Mouse (Mus musculus) layer of hippocampus, adult 9-11 months (tissue): ENCODE results near the gene Allc.
A peak's percentile ranks its signal among the peaks of the same experiment; 100 is the strongest.

Source experiments
- DNase-seq: peaks from one replicate; pipeline ENCODE4 v3.0.0; 2022

The Allc gene

GRCm38 (mm10) chr12:28582423-28582822, at the start of gene Allc:
Gene Allc, minus strand, starts transcription at chr12:28582523.
- no peak for DNase-seq

GRCm38 (mm10) chr12:28628436-28628835, 46.1 kb upstream of the Allc start:
- no peak for DNase-seq

GRCm38 (mm10) chr12:28627092-28627491, 44.8 kb upstream of the Allc start:
- no peak for DNase-seq

GRCm38 (mm10) chr12:28625407-28625806, 43.1 kb upstream of the Allc start:
- no peak for DNase-seq

GRCm38 (mm10) chr12:28624251-28624650, 41.9 kb upstream of the Allc start:
- DNase-seq = no peak

GRCm38 (mm10) chr12:28623195-28623594, 40.9 kb upstream of the Allc start, which contains the start of gene Colec11:
Gene Colec11, minus strand, starts transcription at chr12:28623377.
- no peak for DNase-seq

GRCm38 (mm10) chr12:28622641-28623040, 40.3 kb upstream of the Allc start:
- DNase-seq = no peak

- DNase-seq = peak; percentile 39
Observed at GRCm38 (mm10) chr12:28622167-28622532, 39.8 kb upstream of the Allc start.

- no peak for DNase-seq
Observed at GRCm38 (mm10) chr12:28621451-28622166, 39.3 kb upstream of the Allc start.

GRCm38 (mm10) chr12:28617297-28617696, 35.0 kb upstream of the Allc start:
- DNase-seq = no peak

GRCm38 (mm10) chr12:28614401-28614800, 32.1 kb upstream of the Allc start:
- no peak for DNase-seq

GRCm38 (mm10) chr12:28612391-28612790, 30.1 kb upstream of the Allc start:
- peak; percentile 63 for DNase-seq

- DNase-seq = peak; percentile 86
Observed at GRCm38 (mm10) chr12:28607546-28608305, 25.4 kb upstream of the Allc start.

- DNase-seq = no peak
Observed at GRCm38 (mm10) chr12:28603494-28603893, 21.2 kb upstream of the Allc start.

GRCm38 (mm10) chr12:28602259-28602658, 19.9 kb upstream of the Allc start:
- DNase-seq = no peak

- DNase-seq = no peak
Observed at GRCm38 (mm10) chr12:28598526-28598991, 16.2 kb upstream of the Allc start.

- DNase-seq = no peak
Observed at GRCm38 (mm10) chr12:28598110-28598509, 15.8 kb upstream of the Allc start.

- no peak for DNase-seq
Observed at GRCm38 (mm10) chr12:28597699-28598098, 15.4 kb upstream of the Allc start.

- no peak for DNase-seq
Observed at GRCm38 (mm10) chr12:28596851-28597250, 14.5 kb upstream of the Allc start.

- DNase-seq = no peak
Observed at GRCm38 (mm10) chr12:28590428-28590827, 8.1 kb upstream of the Allc start.

GRCm38 (mm10) chr12:28589090-28589868, 7.0 kb upstream of the Allc start:
- peak; percentile 92 for DNase-seq

- peak; percentile 90 for DNase-seq
Observed at GRCm38 (mm10) chr12:28587949-28588348, 5.6 kb upstream of the Allc start.

GRCm38 (mm10) chr12:28584036-28584435, 1.7 kb upstream of the Allc start:
- no peak for DNase-seq
